Mouse (Mus musculus) small intestine, adult 2 months (tissue): ENCODE data around the gene Lpgat1. TPM values are rescaled to one million over a fixed set of nuclear protein-coding genes. Genes with fewer than 3 reads are reported as not detected.

Experiments
- H3K27ac ChIP-seq: fragments of 200-500 bp; 2 replicates; pipeline ENCODE4 v1.5.1; 2012; ENCODE audit warnings: low read depth, low read length, control low read depth, inconsistent platforms; ENCODE audit not compliant: insufficient read depth
- H3K27me3 ChIP-seq: fragments of 200-500 bp; 2 replicates; pipeline ENCODE4 v1.6.1; 2012; ENCODE audit warnings: mild to moderate bottlenecking, moderate library complexity, low read length, inconsistent platforms; ENCODE audit not compliant: control insufficient read depth, insufficient read depth
- H3K36me3 ChIP-seq: fragments of 200-500 bp; 2 replicates; pipeline ENCODE4 v1.6.1; 2012; ENCODE audit warnings: mild to moderate bottlenecking, low read length, control low read depth, inconsistent platforms; ENCODE audit not compliant: control insufficient read depth, insufficient read depth
- H3K4me1 ChIP-seq: fragments of 200-500 bp; 2 replicates; pipeline ENCODE4 v1.6.1; 2012; ENCODE audit warnings: low read length, inconsistent platforms, mixed read lengths; ENCODE audit not compliant: control insufficient read depth, insufficient read depth, insufficient read length
- H3K4me3 ChIP-seq: fragments of 200-500 bp; 2 replicates; pipeline ENCODE4 v1.5.1; 2012; ENCODE audit warnings: low read depth, mild to moderate bottlenecking, control low read depth, inconsistent platforms, low read length, moderate library complexity
- CTCF ChIP-seq: fragments of 200-500 bp; IDR thresholded peaks from 2 replicates; pipeline ENCODE4 v1.5.1; 2012; ENCODE audit warnings: low read depth, mild to moderate bottlenecking, control low read depth, inconsistent platforms, low read length, moderate library complexity, mixed read lengths; ENCODE audit not compliant: insufficient replicate concordance, insufficient read length; ENCODE audit errors: extremely low read depth
- POLR2A ChIP-seq: fragments of 200-500 bp; IDR thresholded peaks from 2 replicates; pipeline ENCODE4 v1.6.1; 2012; ENCODE audit warnings: low read depth, mild to moderate bottlenecking, control low read depth, inconsistent platforms, low read length, moderate library complexity
- WGBS: fragments of 180-500 bp; shearing (Covaris S2); methylation state at CpG from one replicate; pipeline ENCODE4 v1.1.7; 2018; 5-methylcytosine and 5-hydroxymethylcytosine counted together
- polyA plus RNA-seq: library from polyadenylated mRNA; depleted of rRNA; stranded (reverse); fragments of >200 nt; gene quantifications from 2 replicates; pipeline ENCODE4 v1.2.3, GENCODE M21; 2012

Gene Lpgat1
- polyA plus RNA-seq, 1 experiment, result 20.1 TPM

DNA sequence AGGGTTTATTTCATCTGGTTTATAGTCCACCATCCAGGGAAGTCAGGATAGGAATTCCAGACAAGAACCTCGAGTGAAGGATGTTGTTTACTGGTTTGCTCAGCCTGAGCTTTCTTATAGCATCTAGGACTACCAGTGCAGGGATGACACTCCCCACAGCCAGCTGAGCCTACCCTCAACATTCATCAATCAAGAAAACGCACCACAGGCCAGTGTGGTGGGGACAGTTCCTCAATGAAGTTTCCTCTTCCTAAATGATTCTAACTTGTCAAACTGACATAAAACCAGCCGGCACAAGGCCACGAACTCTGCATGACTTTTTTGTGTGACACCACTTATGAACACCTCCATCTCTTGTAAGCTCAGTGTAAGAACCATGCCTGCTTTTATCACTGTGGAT lies 13.1 kb upstream of the Lpgat1 start:
- no peaks in the 10 kb centered on the region for H3K27me3 ChIP-seq
- no peaks in the 10 kb centered on the region for H3K36me3 ChIP-seq
- no peak overlapping the region for H3K27ac ChIP-seq
- TF ChIP-seq CTCF, result no peak
- no peak for TF ChIP-seq POLR2A
- peaks cover 4% of the 10 kb centered on the region; the same call in 1 of the 2 replicates for H3K4me1 ChIP-seq
- WGBS, result 73% methylated on average over 4 of the region's 4 CpGs
- no peak overlapping the region for H3K4me3 ChIP-seq

GRCm38 (mm10) chr1:191706541-191707078 lies 11.0 kb upstream of the Lpgat1 start:
- 33% methylated on average over 3 of the region's 3 CpGs for WGBS
- Histone ChIP-seq H3K27me3 (no peaks in the 10 kb centered on the region), H3K4me3 (no peak overlapping the region), H3K4me1 (peaks cover 4% of the 10 kb centered on the region; the same call in 1 of the 2 replicates), H3K36me3 (no peaks in the 10 kb centered on the region), H3K27ac (no peak overlapping the region)
- no peak for TF ChIP-seq POLR2A
- no peak for TF ChIP-seq CTCF

GRCm38 (mm10) chr1:191709811-191710210 lies 7.8 kb upstream of the Lpgat1 start:
- Histone ChIP-seq H3K4me1 (peaks cover 4% of the 10 kb centered on the region; the same call in 1 of the 2 replicates), H3K36me3 (no peaks in the 10 kb centered on the region), H3K27me3 (no peaks in the 10 kb centered on the region), H3K27ac (no peak overlapping the region), H3K4me3 (no peak overlapping the region)
- 67% methylated on average over 2 of the region's 2 CpGs for WGBS
- no peak for TF ChIP-seq POLR2A
- TF ChIP-seq CTCF, result no peak

DNA sequence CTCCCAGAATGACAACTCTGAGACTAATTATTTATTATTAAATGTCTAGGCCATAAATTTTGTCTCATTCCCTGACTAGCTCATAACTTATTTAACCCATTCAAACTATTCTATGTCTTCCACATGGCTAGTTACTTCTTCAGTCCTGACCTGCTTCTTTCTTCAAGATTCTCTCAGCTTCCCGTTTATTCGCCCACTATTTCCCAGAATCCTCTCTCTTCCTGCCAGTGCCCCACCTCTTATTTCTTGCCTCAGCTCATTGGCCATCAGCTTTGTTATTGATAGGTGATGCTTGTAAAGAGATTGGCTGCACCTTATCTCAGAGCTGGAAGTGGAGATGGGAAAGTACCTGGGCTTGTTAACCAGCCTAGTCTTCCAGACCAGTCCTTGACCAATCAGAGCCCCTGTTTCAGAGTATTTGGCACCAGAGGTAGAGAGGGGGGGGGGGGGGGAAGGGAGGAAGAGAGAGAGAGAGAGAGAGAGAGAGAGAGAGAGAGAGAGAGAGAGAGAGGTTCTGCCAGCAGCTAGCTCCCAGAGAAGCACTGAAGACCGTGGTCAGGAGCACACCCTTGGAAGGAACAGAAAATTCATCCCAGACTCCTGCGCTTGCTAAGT lies 5.3 kb upstream of the Lpgat1 start:
- no peak overlapping the region for H3K4me3 ChIP-seq
- H3K4me1 ChIP-seq, result peaks cover 6% of the 10 kb centered on the region; the same call in 1 of the 2 replicates
- 82% methylated on average over 4 of the region's 4 CpGs for WGBS
- H3K27ac ChIP-seq, result no peak overlapping the region
- H3K27me3 ChIP-seq, result no peaks in the 10 kb centered on the region
- TF ChIP-seq POLR2A (no peak), CTCF (no peak)
- H3K36me3 ChIP-seq, result no peaks in the 10 kb centered on the region

- H3K4me3 ChIP-seq, result no peak overlapping the region
- H3K27me3 ChIP-seq, result no peaks in the 10 kb centered on the region
- peaks cover 6% of the 10 kb centered on the region; the same call in 1 of the 2 replicates for H3K4me1 ChIP-seq
- no peak overlapping the region for H3K27ac ChIP-seq
- 92% methylated on average over 3 of the region's 3 CpGs for WGBS
- no peak for TF ChIP-seq CTCF
- TF ChIP-seq POLR2A, result no peak
- H3K36me3 ChIP-seq, result no peaks in the 10 kb centered on the region
Measured at GRCm38 (mm10) chr1:191713813-191714212, 3.8 kb upstream of the Lpgat1 start.

DNA sequence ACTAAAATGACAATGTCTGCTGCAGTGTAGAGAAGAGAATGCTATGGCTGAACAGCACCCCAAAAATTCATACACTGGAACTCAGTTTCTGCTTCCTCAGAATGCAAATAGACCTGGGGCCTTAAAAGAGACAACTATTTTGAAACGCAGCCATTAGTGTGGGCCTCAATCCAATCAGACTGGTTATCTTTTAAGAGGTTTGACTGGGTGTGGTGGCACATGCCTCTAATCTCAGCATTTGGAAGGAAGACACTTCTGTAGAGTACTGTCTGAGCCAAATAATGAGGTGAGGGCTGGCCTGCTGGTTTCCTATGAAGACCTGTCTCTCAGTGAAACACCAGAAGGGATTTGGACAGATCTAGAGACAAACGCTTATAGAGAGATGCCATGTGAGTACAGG lies 2.5 kb upstream of the Lpgat1 start:
- H3K4me1 ChIP-seq, result peaks cover 6% of the 10 kb centered on the region; the same call in 1 of the 2 replicates
- TF ChIP-seq POLR2A (no peak), CTCF (no peak)
- WGBS, result 59% methylated on average over 2 of the region's 2 CpGs
- no peaks in the 10 kb centered on the region for H3K36me3 ChIP-seq
- no peak overlapping the region for H3K27ac ChIP-seq
- no peaks in the 10 kb centered on the region for H3K27me3 ChIP-seq
- H3K4me3 ChIP-seq, result no peak overlapping the region

DNA sequence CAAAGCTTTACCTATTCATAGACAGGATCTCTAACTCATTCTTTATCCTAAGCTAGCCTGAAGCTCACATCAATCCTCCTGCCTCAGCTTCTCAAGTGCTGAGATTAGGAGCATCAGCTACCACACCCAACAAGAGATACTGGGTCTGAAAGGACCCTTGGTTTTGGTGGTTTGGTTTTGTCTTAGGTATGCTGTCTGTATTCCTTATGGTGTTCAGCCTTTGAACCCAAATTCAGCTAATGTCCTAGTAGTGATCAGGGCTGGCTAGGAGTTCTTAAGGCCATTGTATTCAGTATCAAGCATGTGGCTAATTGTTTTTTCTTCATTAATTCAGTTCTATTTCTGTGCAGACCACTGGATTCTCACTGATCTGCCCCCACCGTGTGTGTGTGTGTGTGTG lies 493 bp upstream of the Lpgat1 start:
- WGBS, result 6% methylated on average over 1 of the region's 1 CpGs
- H3K27ac ChIP-seq, result peak overlapping the region; percentile 87
- TF ChIP-seq POLR2A (no peak), CTCF (no peak)
- no peaks in the 10 kb centered on the region for H3K27me3 ChIP-seq
- H3K36me3 ChIP-seq, result peaks cover 9% of the 10 kb centered on the region
- H3K4me1 ChIP-seq, result peaks cover 6% of the 10 kb centered on the region; the same call in 1 of the 2 replicates
- peak overlapping the region; percentile 92; the same call in 1 of the 2 replicates for H3K4me3 ChIP-seq
